Comparison of ENCODE assay signal across 11 mouse cellular contexts in genomic region chr3:8310379-8311128, GRCm38 (mm10).
DNase-seq lines count a peak whose midpoint lies in the region; ATAC-seq and TF ChIP-seq lines count a peak whose summit lies in the region.
"Had no signal": no experiment of that assay in that cellular context is flagged by ENCODE, and none has a peak within 500 bp of the region (broad histone marks: within the 10 kb centered on the region; RNA-seq: fewer than 3 reads in every experiment).

No protein-coding gene starts in this region.

- no peak overlapping the region for H3K4me3 ChIP-seq in kidney, postnatal 0 days (replicated peaks; ENCODE audit: low read depth, low read length)
- no peak overlapping the region for H3K4me3 ChIP-seq in forebrain, embryonic 16.5 days (replicated peaks; ENCODE audit: low read length)
- no peak overlapping the region for H3K4me3 ChIP-seq in midbrain, embryonic 13.5 days (replicated peaks)
- H3K4me3 ChIP-seq: gastrocnemius, adult 2 months; heart, embryonic 15.5 days had no signal

- no peak for TF ChIP-seq POLR2A in brain, embryonic 14.5 days (IDR thresholded peaks at IDR 0.05; ENCODE audit: borderline replicate concordance, extremely low read depth, insufficient read depth, insufficient read length, poor library complexity, severe bottlenecking)

- no peaks in the 10 kb centered on the region for H3K36me3 ChIP-seq in kidney, postnatal 0 days (ENCODE audit: insufficient read depth, low read length)
- no peaks in the 10 kb centered on the region for H3K36me3 ChIP-seq in forebrain, embryonic 16.5 days (ENCODE audit: control insufficient read depth, insufficient read depth)
- no peaks in the 10 kb centered on the region for H3K36me3 ChIP-seq in midbrain, embryonic 13.5 days
- H3K36me3 ChIP-seq: heart, embryonic 15.5 days had no signal

- peak; percentile 29 for DNase-seq in kidney, postnatal 0 days (ENCODE audit: low spot score)
- DNase-seq in kidney, adult 9 months, result no peak
- peak; percentile 88 for DNase-seq in brain, embryonic 14.5 days (ENCODE audit: low read depth)
- DNase-seq in adrenal gland, postnatal 25 days, result no peak
- DNase-seq in lung, postnatal 4 days, result no peak
- DNase-seq: gastrocnemius, adult 2 months had no signal

- no peak for ATAC-seq in kidney, postnatal 0 days (replicated peaks; ENCODE audit: low FRiP score, low read depth)
- ATAC-seq in forebrain, embryonic 16.5 days, result peak; percentile 90
- peak; percentile 98 for ATAC-seq in midbrain, embryonic 13.5 days
- no peak for ATAC-seq in CD4-positive, CD25-positive, alpha-beta regulatory T cell, adult 4 months

- no peak overlapping the region for H3K27ac ChIP-seq in kidney, postnatal 0 days
- H3K27ac ChIP-seq in forebrain, embryonic 16.5 days (ENCODE audit: low read length), result no peak overlapping the region
- H3K27ac ChIP-seq in midbrain, embryonic 13.5 days, result peak overlapping the region; percentile 47
- H3K27ac ChIP-seq: gastrocnemius, adult 2 months; heart, embryonic 15.5 days had no signal

- no peak for TF ChIP-seq CTCF in kidney, postnatal 0 days (IDR thresholded peaks at IDR 0.05; ENCODE audit: low read depth)
- TF ChIP-seq CTCF in brain, embryonic 14.5 days (IDR thresholded peaks at IDR 0.05; ENCODE audit: borderline replicate concordance, extremely low read depth, insufficient read depth, insufficient read length), result no peak

- H3K9me3 ChIP-seq in kidney, postnatal 0 days (replicated peaks; ENCODE audit: low read length), result no peaks in the 10 kb centered on the region
- no peaks in the 10 kb centered on the region for H3K9me3 ChIP-seq in forebrain, embryonic 16.5 days (ENCODE audit: control insufficient read depth, low read length)
- H3K9me3 ChIP-seq in midbrain, embryonic 13.5 days, result no peaks in the 10 kb centered on the region
- H3K9me3 ChIP-seq: heart, embryonic 15.5 days had no signal

- H3K9ac ChIP-seq in kidney, postnatal 0 days (ENCODE audit: low read depth, low read length), result no peak overlapping the region
- no peak overlapping the region for H3K9ac ChIP-seq in forebrain, embryonic 16.5 days (replicated peaks; ENCODE audit: low read depth, low read length)
- no peak overlapping the region for H3K9ac ChIP-seq in midbrain, embryonic 13.5 days (replicated peaks)
- H3K9ac ChIP-seq: heart, embryonic 15.5 days had no signal

- no peaks in the 10 kb centered on the region for H3K4me1 ChIP-seq in kidney, postnatal 0 days (replicated peaks; ENCODE audit: insufficient read depth, low read length)
- H3K4me1 ChIP-seq in forebrain, embryonic 16.5 days (replicated peaks; ENCODE audit: control insufficient read depth, insufficient read depth, low read length), result 0 out of 2 replicates have a peak, but pooled peaks cover 2% of the 10 kb centered on the region
- H3K4me1 ChIP-seq in midbrain, embryonic 13.5 days (replicated peaks), result peaks cover 13% of the 10 kb centered on the region; the same call in 1 of the 2 replicates
- H3K4me1 ChIP-seq: heart, embryonic 15.5 days had no signal

- H3K27me3 ChIP-seq in kidney, postnatal 0 days (ENCODE audit: insufficient read depth, low read length), result no peaks in the 10 kb centered on the region
- no peaks in the 10 kb centered on the region for H3K27me3 ChIP-seq in forebrain, embryonic 16.5 days (replicated peaks; ENCODE audit: control insufficient read depth, insufficient read depth, low read length)
- no peaks in the 10 kb centered on the region for H3K27me3 ChIP-seq in midbrain, embryonic 13.5 days
- H3K27me3 ChIP-seq: heart, embryonic 15.5 days had no signal

- H3K4me2 ChIP-seq in kidney, postnatal 0 days (ENCODE audit: low read length), result no peak overlapping the region
- H3K4me2 ChIP-seq in forebrain, embryonic 16.5 days (ENCODE audit: low read length), result no peak overlapping the region
- no peak overlapping the region for H3K4me2 ChIP-seq in midbrain, embryonic 13.5 days (replicated peaks)
- H3K4me2 ChIP-seq: heart, embryonic 15.5 days; liver, embryonic 11.5 days had no signal

- 64% methylated on average over 4 of the region's 4 CpGs for WGBS in kidney, postnatal 0 days
- 24% methylated on average over 4 of the region's 4 CpGs for WGBS in forebrain, embryonic 16.5 days
- WGBS in midbrain, embryonic 13.5 days, result 24% methylated on average over 4 of the region's 4 CpGs

Comparison
In these comparisons a context has a peak if more than half of its experiments do, and no peak if none do; other contexts are left out.
1. DNase-seq: peak in kidney, postnatal 0 days (single experiment) and brain, embryonic 14.5 days (single experiment); none in kidney, adult 9 months (single experiment), adrenal gland, postnatal 25 days (single experiment) and lung, postnatal 4 days (0 of 2).
2. ATAC-seq: peak in forebrain, embryonic 16.5 days (single experiment) and midbrain, embryonic 13.5 days (single experiment); none in kidney, postnatal 0 days (single experiment) and CD4-positive, CD25-positive, alpha-beta regulatory T cell, adult 4 months (single experiment).